Mouse (Mus musculus): ENCODE measurements around the gene Rps18. TPM values are rescaled to one million over a fixed set of nuclear protein-coding genes. Genes with fewer than 3 reads are reported as not detected.

The Rps18 gene
- total RNA-seq, 2 experiments from 2014 or later = 1,728 to 6,432 TPM

- ATAC-seq (replicated peaks; ENCODE audit: low FRiP score, low TSS enrichment, poor library complexity, severe bottlenecking) = no peak
Measured at GRCm38 (mm10) chr17:33950131-33950625, 5.6 kb downstream of the Rps18 start.

- no peak for ATAC-seq (replicated peaks; ENCODE audit: low FRiP score, low TSS enrichment, poor library complexity, severe bottlenecking)
Measured at GRCm38 (mm10) chr17:33948905-33949537, 6.8 kb downstream of the Rps18 start.

GRCm38 (mm10) chr17:33948090-33948904, 7.5 kb downstream of the Rps18 start:
- no peak for ATAC-seq (replicated peaks; ENCODE audit: low FRiP score, low TSS enrichment, poor library complexity, severe bottlenecking)

GRCm38 (mm10) chr17:33947430-33948089, 8.2 kb downstream of the Rps18 start:
- ATAC-seq (replicated peaks; ENCODE audit: low FRiP score, low TSS enrichment, poor library complexity, severe bottlenecking) = no peak

- ATAC-seq (replicated peaks; ENCODE audit: low FRiP score, low TSS enrichment, poor library complexity, severe bottlenecking) = no peak
Measured at GRCm38 (mm10) chr17:33943454-33943853, 12.3 kb downstream of the Rps18 start.

GRCm38 (mm10) chr17:33941381-33941780, 14.4 kb downstream of the Rps18 start:
- no peak for ATAC-seq (replicated peaks; ENCODE audit: low FRiP score, low TSS enrichment, poor library complexity, severe bottlenecking)

- no peak for ATAC-seq (replicated peaks; ENCODE audit: low FRiP score, low TSS enrichment, poor library complexity, severe bottlenecking)
Measured at GRCm38 (mm10) chr17:33940981-33941380, 14.8 kb downstream of the Rps18 start.

- ATAC-seq (replicated peaks; ENCODE audit: low FRiP score, low TSS enrichment, poor library complexity, severe bottlenecking) = peak; percentile 84
Measured at GRCm38 (mm10) chr17:33940206-33940805, 15.5 kb downstream of the Rps18 start, which contains the start of the genes Pfdn6 and Wdr46. TSS of gene Pfdn6 (minus strand) at chr17:33940343. TSS of gene Wdr46 (plus strand) at chr17:33940660.

- no peak for ATAC-seq (replicated peaks; ENCODE audit: low FRiP score, low TSS enrichment, poor library complexity, severe bottlenecking)
Measured at GRCm38 (mm10) chr17:33938783-33939182, 17.0 kb downstream of the Rps18 start.

- ATAC-seq (replicated peaks; ENCODE audit: low FRiP score, low TSS enrichment, poor library complexity, severe bottlenecking) = no peak
Measured at GRCm38 (mm10) chr17:33936993-33937392, 18.8 kb downstream of the Rps18 start.

- no peak for ATAC-seq (replicated peaks; ENCODE audit: low FRiP score, low TSS enrichment, poor library complexity, severe bottlenecking)
Measured at GRCm38 (mm10) chr17:33935422-33936055, 20.3 kb downstream of the Rps18 start.

- ATAC-seq (replicated peaks; ENCODE audit: low FRiP score, low TSS enrichment, poor library complexity, severe bottlenecking) = no peak
Measured at GRCm38 (mm10) chr17:33932970-33933369, 22.8 kb downstream of the Rps18 start.

- no peak for ATAC-seq (replicated peaks; ENCODE audit: low FRiP score, low TSS enrichment, poor library complexity, severe bottlenecking)
Measured at GRCm38 (mm10) chr17:33932448-33932847, 23.4 kb downstream of the Rps18 start.

- ATAC-seq (replicated peaks; ENCODE audit: low FRiP score, low TSS enrichment, poor library complexity, severe bottlenecking) = no peak
Measured at GRCm38 (mm10) chr17:33931947-33932346, 23.9 kb downstream of the Rps18 start.

- ATAC-seq (replicated peaks; ENCODE audit: low FRiP score, low TSS enrichment, poor library complexity, severe bottlenecking) = no peak
Measured at GRCm38 (mm10) chr17:33931159-33931866, 24.5 kb downstream of the Rps18 start.

- ATAC-seq (replicated peaks; ENCODE audit: low FRiP score, low TSS enrichment, poor library complexity, severe bottlenecking) = peak; percentile 31; the same call in 1 of the 2 replicates
Measured at GRCm38 (mm10) chr17:33930280-33931158, 25.3 kb downstream of the Rps18 start.

- peak; percentile 66 for ATAC-seq (replicated peaks; ENCODE audit: low FRiP score, low TSS enrichment, poor library complexity, severe bottlenecking)
Measured at GRCm38 (mm10) chr17:33929371-33930279, 26.2 kb downstream of the Rps18 start, which contains the start of gene Rgl2. TSS of gene Rgl2 (plus strand) at chr17:33929543.
